Mouse (Mus musculus) B cell, adult 2 months (primary cell): ENCODE measurements around the gene Wfdc3.
"Not testable (repeated sequence)": the region's sequence is repeated elsewhere in the genome, so short reads cannot be mapped to it uniquely, and the experiment has no call there.

Experiments used
- DNase-seq, 2 experiments: peaks; one replicate each; pipeline ENCODE4 v3.0.0; 2022

The Wfdc3 gene

DNA sequence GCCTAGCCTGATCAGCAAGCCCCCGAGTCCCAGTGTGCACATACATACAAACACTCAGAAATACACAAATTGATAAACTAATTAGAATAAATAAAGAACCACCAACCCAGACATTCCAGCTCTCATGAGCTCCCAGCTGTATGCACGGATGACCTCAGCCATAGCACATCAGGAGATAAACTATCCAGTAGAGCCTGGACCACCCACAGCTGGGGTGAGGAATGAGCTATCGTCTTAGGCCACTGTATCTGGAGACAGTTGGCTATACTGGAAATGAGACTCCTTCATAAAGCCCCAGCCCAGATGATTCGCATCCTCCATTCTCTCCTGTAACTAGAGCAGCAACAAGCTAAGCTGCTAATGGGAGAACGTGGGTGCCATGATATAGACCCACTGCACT, 10.9 kb downstream of the Wfdc3 start:
- DNase-seq = no peak

DNA sequence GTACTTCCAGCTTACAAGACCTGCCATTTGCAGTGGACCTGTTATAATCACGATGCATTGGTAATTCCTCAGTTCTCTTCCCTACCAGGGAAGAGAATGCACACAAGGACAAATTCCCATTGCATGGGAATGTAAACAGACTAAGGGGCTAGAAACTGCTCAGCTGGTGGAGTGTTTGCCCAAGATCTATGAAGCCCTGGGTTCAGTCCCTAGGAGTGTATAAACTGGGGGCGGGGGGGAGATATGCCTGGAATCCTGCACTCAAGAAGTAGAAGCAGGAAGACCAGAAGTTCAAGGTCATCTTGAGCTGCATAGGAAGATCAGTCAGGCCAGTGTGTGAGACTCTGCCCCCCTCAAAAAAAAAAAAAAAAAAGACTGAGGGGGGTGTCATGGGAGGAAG, 12.5 kb downstream of the Wfdc3 start:
- no peak for DNase-seq

DNA sequence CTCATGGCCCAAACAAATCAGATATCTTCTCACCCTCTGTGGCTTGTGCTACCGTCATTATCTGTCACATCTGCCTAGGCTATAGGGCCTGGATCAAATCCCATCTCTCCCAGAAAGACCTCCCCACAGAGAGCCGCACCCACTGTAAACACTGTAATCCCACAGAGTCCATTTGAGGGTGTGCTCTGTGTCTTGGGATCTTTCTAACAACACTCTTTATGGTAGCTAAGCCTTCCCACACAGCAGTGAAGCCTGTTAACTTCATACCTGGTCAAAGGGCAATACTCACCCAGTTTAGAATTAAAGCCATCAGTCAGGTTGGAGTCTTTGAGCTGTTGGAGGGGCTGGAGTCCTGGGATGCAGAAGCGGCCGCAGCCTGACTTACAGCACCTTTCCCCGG, 14.0 kb downstream of the Wfdc3 start:
- DNase-seq = no peak

DNA sequence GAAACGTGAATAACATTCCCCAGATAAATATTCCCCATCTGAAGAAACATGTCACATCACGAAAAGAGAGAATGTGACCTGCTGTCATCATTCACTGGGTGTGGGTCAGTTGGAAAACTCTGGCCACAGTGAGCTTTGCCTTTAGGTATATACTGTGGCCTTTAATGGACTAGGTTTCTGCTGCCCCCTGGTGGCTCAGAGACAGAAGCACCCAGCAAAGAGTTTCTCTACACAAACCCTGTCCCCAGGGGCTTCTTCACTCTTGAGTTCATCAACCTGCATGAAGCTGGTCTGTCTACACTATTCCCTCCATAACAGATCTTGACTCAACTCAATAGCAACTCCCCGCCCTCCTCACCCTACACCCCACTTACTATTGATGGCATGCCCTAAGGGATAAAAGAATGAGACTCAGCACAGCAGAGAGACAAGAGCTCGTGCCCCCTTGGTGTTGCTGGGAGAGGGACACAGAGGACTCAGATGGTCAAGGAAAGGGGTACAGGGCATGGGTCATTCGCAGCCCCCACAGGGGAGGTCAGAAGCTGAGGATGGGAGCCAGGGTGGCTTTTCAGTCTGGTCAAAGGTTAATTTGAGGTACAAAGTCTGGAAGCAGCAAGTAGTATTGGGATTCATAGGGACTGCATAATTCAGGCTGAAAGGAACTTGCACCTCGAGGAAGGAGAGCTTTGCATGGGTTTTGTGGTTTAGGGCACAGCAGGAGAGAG, 19.7 kb downstream of the Wfdc3 start:
- DNase-seq = peak; percentile 79 to 80

DNA sequence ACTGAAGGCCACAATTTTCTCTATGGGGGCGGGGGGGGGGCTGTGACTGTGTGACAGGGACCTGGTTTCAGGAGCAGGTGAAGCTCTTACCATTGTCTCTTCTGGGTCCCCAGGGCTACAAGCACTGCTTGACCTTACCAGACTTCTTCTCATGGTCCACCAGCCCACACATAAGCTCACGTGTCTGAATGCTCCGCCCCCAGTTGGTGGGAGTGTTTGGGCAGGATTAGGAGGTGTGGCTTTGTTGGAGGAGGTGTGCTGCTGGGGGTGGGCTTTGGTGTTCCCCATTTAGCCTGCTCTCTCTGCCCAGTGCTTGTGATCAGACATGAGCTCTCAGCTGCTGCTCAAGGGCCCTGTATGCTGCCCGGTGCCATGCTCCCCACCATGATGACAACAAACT, 22.5 kb downstream of the Wfdc3 start:
- no peak for DNase-seq

DNA sequence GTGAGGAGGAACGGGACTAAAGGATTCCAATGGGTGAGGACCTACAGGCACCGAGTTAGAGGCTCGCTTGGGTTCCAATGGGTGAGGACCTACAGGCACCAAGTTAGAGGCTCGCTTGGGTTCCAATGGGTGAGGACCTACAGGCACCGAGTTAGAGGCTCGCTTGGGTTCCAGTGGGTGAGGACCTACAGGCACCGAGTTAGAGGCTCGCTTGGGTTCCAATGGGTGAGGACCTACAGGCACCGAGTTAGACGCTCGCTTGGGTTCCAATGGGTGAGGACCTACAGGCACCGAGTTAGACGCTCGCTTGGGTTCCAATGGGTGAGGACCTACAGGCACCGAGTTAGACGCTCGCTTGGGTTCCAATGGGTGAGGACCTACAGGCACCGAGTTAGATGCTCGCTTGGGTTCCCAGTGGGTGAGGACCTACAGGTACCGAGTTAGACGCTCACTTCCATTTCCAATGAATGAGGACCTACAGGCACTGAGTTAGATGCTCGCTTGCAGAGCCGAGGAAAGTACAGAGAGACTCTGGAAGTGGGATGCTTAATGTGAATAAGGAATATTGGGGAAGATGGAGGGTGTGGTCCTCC, 29.4 kb downstream of the Wfdc3 start:
- not testable (repeated sequence) for DNase-seq

DNA sequence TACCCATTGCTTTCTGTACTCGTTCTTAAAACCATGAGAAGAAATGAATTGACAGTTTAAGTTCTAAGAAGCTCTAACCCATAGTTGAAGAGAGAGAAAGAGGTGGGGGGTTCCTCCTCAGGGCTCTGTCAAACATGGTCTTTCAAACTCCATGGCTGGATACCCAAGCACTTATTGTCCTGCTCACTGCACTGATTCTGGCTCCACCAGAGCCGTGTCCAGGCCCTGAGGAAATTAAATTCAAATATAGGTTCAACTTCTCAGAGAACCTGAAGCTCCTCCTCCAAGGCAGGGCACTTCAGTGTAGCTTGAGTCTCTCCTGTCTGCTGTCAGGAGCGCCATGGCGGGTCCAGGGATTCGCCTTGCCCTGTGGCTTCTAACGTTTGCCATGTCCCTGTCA, 30.7 kb downstream of the Wfdc3 start, which contains the start of gene Spint5:
Gene Spint5 (plus strand): TSS at position 301 of the 400 bp plus-strand sequence.
- no peak for DNase-seq

DNA sequence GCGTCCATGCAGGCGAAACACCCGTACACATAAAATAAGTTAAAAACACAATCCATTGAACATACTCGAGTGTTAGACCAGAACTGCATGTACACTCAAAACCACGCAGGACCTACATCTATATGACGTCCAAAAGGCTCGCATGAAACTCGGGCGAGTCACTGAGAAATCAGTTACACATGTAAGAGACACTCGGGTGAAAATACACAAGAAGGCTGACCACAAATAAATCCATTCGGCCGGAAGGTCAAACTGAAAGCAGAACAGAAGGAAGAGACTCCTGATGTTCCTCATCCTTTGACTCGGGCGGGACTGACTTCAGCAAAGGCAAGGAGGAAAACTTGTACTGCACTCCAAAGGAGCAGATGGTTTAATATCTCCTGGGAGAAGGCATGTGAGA, 39.7 kb downstream of the Wfdc3 start:
- DNase-seq = no peak

DNA sequence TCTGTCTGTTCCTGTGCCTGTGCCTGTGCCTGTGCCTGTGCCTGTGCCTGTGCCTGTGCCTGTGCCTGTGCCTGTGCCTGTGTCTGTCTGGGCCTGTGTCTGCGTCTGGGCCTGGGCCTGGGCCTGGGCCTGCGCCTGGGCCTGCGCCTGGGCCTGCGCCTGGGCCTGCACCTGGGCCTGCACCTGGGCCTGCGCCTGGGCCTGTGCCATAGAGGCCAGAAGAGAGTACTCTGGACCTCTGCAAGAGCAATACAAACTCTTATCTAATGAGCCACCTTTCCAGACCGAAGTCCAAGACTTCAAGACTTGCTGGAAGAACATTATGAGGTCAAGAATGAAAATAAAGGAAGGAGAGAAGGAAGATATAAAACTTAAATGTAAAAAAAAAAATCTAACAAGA, 40.4 kb downstream of the Wfdc3 start:
- no peak for DNase-seq

DNA sequence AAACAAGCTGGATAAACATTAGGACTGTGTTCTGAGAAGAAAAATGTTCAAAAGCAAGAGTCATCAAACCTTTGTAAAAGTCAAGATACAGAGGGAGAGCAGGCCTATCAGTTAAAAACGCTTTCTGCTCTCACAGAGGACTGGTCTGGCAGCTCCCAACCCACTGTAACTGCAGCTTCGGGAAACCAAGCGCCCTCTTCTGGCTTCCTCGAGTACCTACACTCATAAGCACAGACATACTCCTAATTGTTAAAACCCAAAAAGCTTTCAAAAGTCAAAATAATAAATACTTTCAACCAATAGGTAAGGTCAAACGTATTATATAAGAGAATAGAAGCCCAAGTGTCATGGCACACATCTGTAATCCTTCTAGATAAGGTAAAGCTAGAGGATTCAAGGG, 41.5 kb downstream of the Wfdc3 start:
- DNase-seq = no peak

DNA sequence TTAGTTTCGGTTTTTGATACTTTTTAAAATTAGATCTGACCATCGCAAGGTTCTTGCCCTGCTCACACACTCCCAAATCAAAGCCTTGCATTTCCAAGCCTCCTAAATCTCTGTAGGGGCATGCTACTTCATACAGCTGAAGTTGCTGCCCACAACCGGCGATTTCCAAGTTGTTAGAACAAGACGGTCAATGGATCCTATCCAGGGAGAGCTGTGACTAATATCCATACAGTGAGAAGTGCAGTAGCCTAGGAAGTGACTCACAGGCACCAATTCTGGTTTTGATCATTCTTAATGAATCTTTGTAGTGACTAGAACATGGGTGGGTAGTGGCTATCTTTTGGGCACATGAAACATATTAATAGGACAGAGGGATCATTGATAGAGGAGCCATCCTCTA, 44.0 kb downstream of the Wfdc3 start:
- DNase-seq = no peak

DNA sequence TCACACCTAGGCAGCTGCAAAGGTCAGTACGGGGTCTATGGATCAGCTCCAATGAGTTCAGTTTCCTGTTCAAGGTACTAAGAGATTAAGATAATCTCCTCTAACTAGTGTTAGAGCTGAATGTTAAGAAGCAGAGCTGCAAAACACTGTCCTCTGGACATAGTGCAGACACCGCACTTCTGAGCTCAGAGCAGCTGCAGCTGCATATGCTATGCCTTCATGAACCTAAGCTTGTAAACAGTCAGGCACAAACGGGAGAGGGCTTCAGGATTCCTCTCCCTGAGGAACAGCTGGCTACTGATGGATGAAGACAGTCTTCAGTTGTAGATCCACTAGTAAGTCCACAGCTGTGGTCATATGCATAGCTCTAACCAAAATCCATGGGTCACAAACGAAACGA, 44.8 kb downstream of the Wfdc3 start:
- no peak for DNase-seq

DNA sequence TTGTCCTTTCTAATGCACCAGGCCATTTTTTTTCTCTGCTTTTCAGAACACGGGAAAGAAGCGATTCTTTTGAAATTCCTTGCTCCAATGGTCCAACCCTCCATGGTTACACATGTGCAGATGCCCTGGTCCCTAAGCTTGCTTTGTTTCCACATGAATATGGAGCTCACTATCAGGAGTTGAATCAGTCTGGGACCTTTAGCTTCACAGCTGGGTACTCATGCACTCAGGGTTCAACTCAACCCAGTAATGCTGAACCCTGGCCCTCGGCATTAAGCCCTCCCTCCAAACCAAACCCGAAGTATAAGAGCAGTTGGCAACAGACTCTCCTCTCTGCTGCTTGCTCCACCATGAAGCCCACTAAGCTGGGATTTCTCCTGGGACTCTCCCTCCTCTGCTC, 47.5 kb downstream of the Wfdc3 start, which contains the start of gene Spint4:
Gene Spint4 (plus strand): TSS at position 301 of the 400 bp plus-strand sequence.
- no peak for DNase-seq

DNA sequence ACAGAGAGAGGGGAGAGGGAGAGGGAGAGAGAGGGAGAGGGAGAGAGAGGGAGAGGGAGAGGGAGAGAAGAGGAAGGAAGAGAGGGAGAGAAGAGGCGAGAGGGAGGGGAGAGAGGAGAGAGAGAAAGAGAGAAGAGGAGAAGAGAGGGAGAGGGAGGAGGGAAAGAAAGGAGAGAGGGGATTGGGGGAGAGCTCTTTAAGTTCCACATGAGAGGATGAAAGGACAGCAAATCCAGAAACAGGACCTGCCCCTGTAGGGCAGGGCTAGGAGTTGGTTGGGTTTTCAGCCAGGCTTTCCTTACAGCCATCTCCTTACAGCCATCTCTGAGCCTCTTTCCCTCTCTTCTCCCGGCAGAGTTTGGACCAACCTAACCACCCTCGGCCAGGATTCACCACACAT, 60.9 kb downstream of the Wfdc3 start, which contains the start of gene Wfdc13:
Gene Wfdc13 (plus strand): TSS at position 301 of the 400 bp plus-strand sequence.
- DNase-seq = no peak
